Mouse (Mus musculus) lung, embryonic 14.5 days (tissue): Measurements from ENCODE around the gene Brf1. TPM values are rescaled to one million over a fixed set of nuclear protein-coding genes. Genes with fewer than 3 reads are reported as not detected.

Experiments
- ATAC-seq: fragments of 200-750 bp; cut with Nextera tagmentation; 2 replicates; pipeline ENCODE4 v1.8.0; 2017; ENCODE audit warnings: mild to moderate bottlenecking, moderate TSS enrichment, moderate library complexity; ENCODE audit not compliant: insufficient read depth
- DNase-seq: peaks from one replicate; pipeline ENCODE4 v3.0.0-alpha.2; 2015
- H3K27ac ChIP-seq: fragments of 300-500 bp; sonication (generic); 2 replicates; pipeline ENCODE4 v1.5.1; 2014; ENCODE audit warnings: low read depth, mild to moderate bottlenecking, moderate library complexity
- H3K27me3 ChIP-seq: fragments of 300-500 bp; sonication (generic); 2 replicates; pipeline ENCODE4 v1.6.1; 2014; ENCODE audit warnings: low read length, control low read depth; ENCODE audit not compliant: insufficient read depth
- H3K36me3 ChIP-seq: fragments of 300-500 bp; sonication (generic); 2 replicates; pipeline ENCODE4 v1.6.1; 2014; ENCODE audit warnings: control low read depth; ENCODE audit not compliant: insufficient read depth
- H3K4me1 ChIP-seq: fragments of 300-500 bp; sonication (generic); 2 replicates; pipeline ENCODE4 v1.6.1; 2014; ENCODE audit warnings: antibody characterized with exemption, control low read depth; ENCODE audit not compliant: insufficient read depth
- H3K4me2 ChIP-seq: fragments of 300-500 bp; sonication (generic); 2 replicates; pipeline ENCODE4 v1.6.1; 2014; ENCODE audit warnings: mild to moderate bottlenecking
- H3K4me3 ChIP-seq: fragments of 300-500 bp; sonication (generic); 2 replicates; pipeline ENCODE4 v1.5.1; 2014; ENCODE audit warnings: low read depth, low read length
- H3K9ac ChIP-seq: fragments of 300-500 bp; sonication (generic); 2 replicates; pipeline ENCODE4 v1.6.1; 2014
- H3K9me3 ChIP-seq: fragments of 300-500 bp; sonication (generic); 2 replicates; pipeline ENCODE4 v1.6.1; 2016; ENCODE audit warnings: low read depth, low read length, control low read depth
- CTCF ChIP-seq: IDR thresholded peaks from 2 replicates; pipeline ENCODE4 v1.5.1; 2016; ENCODE audit warnings: antibody characterized with exemption, low read depth
- WGBS: fragments of 180-500 bp; shearing (Covaris S2); extraction: QIAGEN DNeasy Blood & Tissue Kit; methylation state at CpG from one replicate; pipeline ENCODE4 v1.1.7; 2014; 5-methylcytosine and 5-hydroxymethylcytosine counted together
- polyA plus RNA-seq: library from polyadenylated mRNA; unstranded; fragments of >200 nt; fragmentation: Nextera tagmentation; extraction: Ambion mirVana; gene quantifications from 2 replicates; pipeline ENCODE4 v1.2.1, GENCODE M21; 2014

Gene Brf1
- polyA plus RNA-seq, 1 experiment from 2014 or later: 65.9 TPM

DNA sequence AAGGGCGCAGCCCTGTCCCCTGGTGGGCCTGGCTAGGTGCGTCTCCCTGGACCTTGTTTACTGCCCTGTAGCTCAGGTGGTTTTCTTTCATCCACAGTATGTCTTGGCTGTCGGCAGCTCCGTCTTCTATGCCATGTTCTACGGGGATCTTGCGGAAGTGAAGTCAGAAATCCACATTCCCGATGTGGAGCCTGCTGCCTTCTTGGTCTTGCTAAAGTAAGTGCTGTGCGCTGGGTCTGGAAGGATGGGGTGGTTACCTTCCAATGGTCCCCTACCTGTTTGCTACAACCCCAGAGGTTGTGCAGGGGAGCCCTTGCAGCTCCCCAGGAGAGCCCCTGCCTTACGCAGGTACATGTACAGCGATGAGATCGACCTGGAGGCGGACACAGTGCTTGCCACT, 23.3 kb downstream of the Brf1 start:
- WGBS: 36% methylated on average over 12 of the region's 12 CpGs
- ATAC-seq: no peak; the same call in 1 of the 2 replicates
- Histone ChIP-seq H3K27me3 (no peaks in the 10 kb centered on the region), H3K4me2 (peak overlapping the region; percentile 90), H3K36me3 (peaks cover 74% of the 10 kb centered on the region), H3K4me3 (peak overlapping the region; percentile 78), H3K9ac (peak overlapping the region; percentile 84), H3K27ac (peak overlapping the region; percentile 87), H3K9me3 (no peaks in the 10 kb centered on the region), H3K4me1 (no peaks in the 10 kb centered on the region)
- DNase-seq: peak; percentile 34
- TF ChIP-seq CTCF: no peak; the same call in 1 of the 2 replicates

DNA sequence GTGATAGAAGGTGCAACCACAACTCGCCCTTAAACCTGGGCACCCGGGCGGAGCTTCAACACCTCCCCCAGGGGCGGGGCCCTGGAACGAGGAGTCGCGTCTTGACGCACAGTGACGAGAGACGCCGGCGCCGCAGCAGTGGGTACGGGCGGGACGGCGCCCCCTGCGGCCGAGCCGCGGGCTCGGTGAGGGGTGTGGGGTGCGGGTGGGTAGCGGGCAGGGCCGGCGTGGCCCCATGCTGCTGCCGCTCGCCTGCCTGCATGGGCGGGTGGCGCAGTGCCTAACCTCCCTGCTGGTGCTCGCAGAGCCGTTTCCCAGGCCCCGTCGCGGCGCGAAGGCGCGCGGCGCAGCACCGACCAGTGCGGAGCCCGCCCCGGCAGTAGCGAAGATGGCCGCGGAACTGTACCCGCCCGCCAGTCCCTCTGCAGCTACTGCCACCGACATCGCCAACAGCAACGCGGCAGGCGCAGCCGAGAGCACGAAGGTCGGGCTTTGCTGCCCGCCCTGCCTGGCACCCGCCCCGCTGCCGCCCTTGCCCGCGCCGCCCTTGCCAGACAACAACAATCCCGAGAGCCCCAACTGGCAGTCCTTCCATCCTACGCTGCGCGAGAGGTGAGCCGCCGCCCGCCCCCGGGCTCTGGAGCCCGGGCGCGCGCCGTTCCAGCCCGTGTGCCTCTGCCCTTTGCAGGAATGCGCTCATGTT, 24.0 kb downstream of the Brf1 start, which contains the start of gene Btbd6:
TSS of gene Btbd6 (plus strand) at position 112 of the 703 bp plus-strand sequence.
- WGBS: under 1% methylated on average over 80 of the region's 80 CpGs
- H3K36me3 ChIP-seq: peaks cover 74% of the 10 kb centered on the region

DNA sequence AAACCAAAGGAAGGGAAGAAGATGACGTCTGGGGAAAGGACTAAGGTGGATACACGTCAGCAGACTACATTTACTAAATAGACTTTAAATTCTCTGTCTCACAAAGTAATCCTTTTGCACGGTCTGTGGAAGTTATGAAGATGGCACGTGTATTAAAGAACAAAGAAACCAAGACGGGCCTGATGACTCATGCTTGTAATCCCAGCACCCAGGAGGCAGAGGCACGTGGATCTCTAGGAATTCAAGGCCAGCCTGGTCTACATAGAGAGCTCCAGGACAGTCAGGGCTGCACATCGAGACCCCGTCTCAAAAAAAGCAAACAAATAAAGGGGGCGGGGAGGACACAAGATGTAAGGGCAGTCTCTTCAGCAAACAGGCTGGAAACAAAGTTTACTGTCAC, 25.8 kb downstream of the Brf1 start:
- H3K27ac ChIP-seq: no peak overlapping the region
- WGBS: 90% methylated on average over 9 of the region's 9 CpGs
- H3K4me1 ChIP-seq: no peaks in the 10 kb centered on the region
- no peak for DNase-seq
- TF ChIP-seq CTCF: no peak
- no peak overlapping the region for H3K4me3 ChIP-seq
- no peak for ATAC-seq
- no peaks in the 10 kb centered on the region for H3K9me3 ChIP-seq
- H3K9ac ChIP-seq: no peak overlapping the region
- H3K4me2 ChIP-seq: no peak overlapping the region
- H3K27me3 ChIP-seq: no peaks in the 10 kb centered on the region
- H3K36me3 ChIP-seq: peaks cover 74% of the 10 kb centered on the region

More for the DNA sequence above, 24.0 kb downstream of the Brf1 start, which contains the start of gene Btbd6:
- Histone ChIP-seq H3K27me3 (no peaks in the 10 kb centered on the region), H3K4me3 (peak within 1 kb of the TSS; percentile 78), H3K4me2 (peak within 1 kb of the TSS; percentile 90), H3K27ac (peak within 1 kb of the TSS; percentile 87), H3K4me1 (no peaks in the 10 kb centered on the region), H3K9ac (peak within 1 kb of the TSS; percentile 84), H3K9me3 (no peaks in the 10 kb centered on the region)
- peak; percentile 40 for TF ChIP-seq CTCF
- ATAC-seq (peak; percentile 98), DNase-seq (peak; percentile 93)

DNA sequence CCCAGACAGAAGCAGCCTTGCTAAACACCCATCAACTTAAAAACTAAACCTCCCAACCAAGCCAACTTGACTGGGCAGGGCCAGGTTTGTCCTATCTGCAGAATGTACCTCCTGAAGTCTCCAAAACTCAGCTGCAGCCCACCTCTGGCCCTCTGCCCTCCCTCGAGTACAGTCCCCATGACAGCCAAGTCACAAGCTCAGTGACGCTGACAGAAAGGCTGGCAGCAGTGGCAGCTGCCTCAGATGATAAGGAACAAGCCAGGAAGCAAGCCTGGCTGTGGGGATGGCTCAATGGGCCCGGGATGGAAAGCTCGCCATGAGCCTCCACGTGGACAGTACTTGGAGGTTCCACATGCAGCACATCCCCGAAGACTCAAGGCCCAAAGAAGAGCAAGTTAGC, 30.9 kb downstream of the Brf1 start:
- Histone ChIP-seq H3K36me3 (peaks cover 93% of the 10 kb centered on the region), H3K9ac (no peak overlapping the region), H3K4me2 (no peak overlapping the region), H3K9me3 (no peaks in the 10 kb centered on the region), H3K4me3 (no peak overlapping the region), H3K4me1 (no peaks in the 10 kb centered on the region), H3K27ac (no peak overlapping the region), H3K27me3 (no peaks in the 10 kb centered on the region)
- ATAC-seq (no peak), DNase-seq (no peak)
- 86% methylated on average over 6 of the region's 6 CpGs for WGBS
- TF ChIP-seq CTCF: no peak

DNA sequence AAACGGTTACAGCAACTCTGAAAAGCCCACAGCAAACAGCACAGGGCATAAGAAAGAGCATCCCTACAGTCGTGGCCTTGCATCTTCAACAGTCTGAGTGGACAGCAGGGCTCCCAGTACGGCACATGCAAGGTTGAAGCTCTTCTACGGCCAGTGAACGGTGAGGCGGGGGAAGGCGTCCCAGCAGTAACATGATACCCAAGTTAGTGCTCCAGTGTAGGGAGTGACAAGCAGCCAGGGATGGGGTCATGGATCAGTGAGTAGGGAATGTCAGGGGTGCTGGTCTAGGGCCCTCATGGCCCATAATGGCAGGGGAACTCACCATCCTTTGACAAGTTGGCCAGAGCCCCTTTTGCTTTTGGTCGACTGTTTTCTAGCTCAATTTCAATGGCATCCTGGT, 31.6 kb downstream of the Brf1 start:
- H3K9ac ChIP-seq: no peak overlapping the region
- 46% methylated on average over 8 of the region's 8 CpGs for WGBS
- no peaks in the 10 kb centered on the region for H3K9me3 ChIP-seq
- H3K27me3 ChIP-seq: no peaks in the 10 kb centered on the region
- ATAC-seq: no peak
- DNase-seq: no peak
- no peak for TF ChIP-seq CTCF
- no peak overlapping the region for H3K27ac ChIP-seq
- peaks cover 98% of the 10 kb centered on the region for H3K36me3 ChIP-seq
- H3K4me1 ChIP-seq: no peaks in the 10 kb centered on the region
- no peak overlapping the region for H3K4me3 ChIP-seq
- no peak overlapping the region for H3K4me2 ChIP-seq

DNA sequence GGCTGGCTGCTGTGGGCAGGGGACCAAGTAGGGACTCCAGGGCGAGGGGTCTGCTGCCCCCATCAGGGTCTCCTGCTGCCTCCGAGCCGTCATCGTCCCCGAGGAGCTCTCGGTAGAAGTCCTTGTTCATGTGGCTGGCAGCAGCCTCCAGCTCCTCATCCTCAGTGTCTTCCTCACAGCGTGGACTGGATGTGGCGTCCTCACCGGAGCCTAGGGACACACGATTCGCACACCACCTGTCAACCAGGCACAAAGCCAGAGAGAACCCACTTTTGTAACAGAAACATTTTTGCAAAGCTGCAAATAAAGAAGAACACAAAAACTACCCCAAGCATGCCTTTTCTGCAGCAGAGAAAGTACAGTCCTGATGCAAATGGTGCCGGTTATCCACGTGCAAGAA, 34.7 kb downstream of the Brf1 start:
- no peak for TF ChIP-seq CTCF
- Histone ChIP-seq H3K4me1 (no peaks in the 10 kb centered on the region), H3K36me3 (peaks cover 98% of the 10 kb centered on the region), H3K27ac (no peak overlapping the region), H3K9ac (no peak overlapping the region), H3K4me3 (no peak overlapping the region), H3K4me2 (no peak overlapping the region), H3K27me3 (no peaks in the 10 kb centered on the region), H3K9me3 (no peaks in the 10 kb centered on the region)
- DNase-seq (no peak), ATAC-seq (no peak)
- 92% methylated on average over 13 of the region's 13 CpGs for WGBS

DNA sequence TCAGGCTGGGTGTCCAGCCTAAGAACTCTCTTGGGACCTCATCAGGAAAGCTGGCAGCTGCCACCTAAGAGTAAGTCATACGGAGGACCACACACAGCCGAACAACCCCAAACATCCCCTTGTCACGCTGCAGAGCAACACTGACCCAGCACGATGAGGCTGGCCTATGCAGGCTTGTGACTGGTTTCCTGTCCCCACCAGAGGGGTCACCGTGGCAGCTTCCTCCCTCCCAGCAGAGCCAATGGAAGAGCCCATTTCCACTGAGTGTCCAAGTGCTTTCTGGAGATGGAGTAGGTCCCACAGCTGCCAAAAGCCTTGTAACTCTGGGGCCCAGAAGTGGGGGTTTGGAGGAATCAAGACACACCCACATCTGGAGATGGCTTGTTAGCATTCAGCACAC, 38.6 kb downstream of the Brf1 start:
- ATAC-seq: no peak
- TF ChIP-seq CTCF: no peak
- no peak for DNase-seq
- H3K36me3 ChIP-seq: peaks cover 82% of the 10 kb centered on the region
- H3K9me3 ChIP-seq: no peaks in the 10 kb centered on the region
- no peaks in the 10 kb centered on the region for H3K27me3 ChIP-seq
- 0 out of 2 replicates have a peak overlapping the region, but pooled peaks have one; percentile 3 for H3K27ac ChIP-seq
- H3K4me1 ChIP-seq: no peaks in the 10 kb centered on the region
- 77% methylated on average over 5 of the region's 5 CpGs for WGBS
- no peak overlapping the region for H3K4me3 ChIP-seq
- H3K9ac ChIP-seq: no peak overlapping the region
- no peak overlapping the region for H3K4me2 ChIP-seq
